Mouse (Mus musculus) spleen, adult 2 months (tissue): ENCODE measurements at regions not wholly inside any gene's neighbourhood (a gene's known extent, or its start where the extent isn't known, plus 50 kb on each side); places are given as distances from the start of the nearest gene placed in this dataset.

ENCODE experiments used
- CTCF ChIP-seq: fragments of 200-500 bp; IDR thresholded peaks from 2 replicates; pipeline ENCODE4 v1.5.1; 2011; ENCODE audit warnings: mild to moderate bottlenecking, inconsistent platforms; ENCODE audit not compliant: insufficient read depth, insufficient read length, insufficient replicate concordance; ENCODE audit errors: extremely low read depth
- POLR2A ChIP-seq: fragments of 200-500 bp; IDR thresholded peaks from 2 replicates; pipeline ENCODE4 v1.6.1; 2011; ENCODE audit warnings: low read depth, low read length, inconsistent platforms

- TF ChIP-seq POLR2A, result no peak
- TF ChIP-seq CTCF, result no peak
Measured at GRCm38 (mm10) chr15:36348348-36348747, 659.2 kb downstream of the Zfp706 start.
